Mouse (Mus musculus): ENCODE data around the gene Srpk2. TPM values are rescaled to one million over a fixed set of nuclear protein-coding genes. Genes with fewer than 3 reads are reported as not detected.

The Srpk2 gene
- polyA plus RNA-seq, 1 experiment from 2014 or later, result 59.3 TPM

DNA sequence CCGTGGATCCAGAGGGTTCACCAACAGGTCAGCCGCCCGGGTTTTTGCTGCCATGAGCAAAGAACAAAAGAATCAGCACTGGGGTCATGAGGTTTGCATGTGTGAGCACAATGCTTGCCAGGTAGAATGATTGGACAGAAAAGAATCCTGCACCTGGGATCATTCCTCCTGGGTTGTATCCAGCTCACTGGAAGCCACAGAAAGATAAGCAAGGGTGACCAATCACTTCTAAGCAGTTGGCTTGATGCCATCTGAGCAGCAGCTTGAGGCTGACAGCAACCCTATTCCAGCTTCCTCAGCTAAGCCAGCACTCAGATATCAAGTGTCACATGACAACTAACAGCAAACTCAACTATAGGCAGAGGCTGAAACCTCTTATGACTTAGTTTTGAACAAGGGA is 165.7 kb downstream of the Srpk2 start:
- ATAC-seq (ENCODE audit: insufficient read depth, low FRiP score, low TSS enrichment), result no peak
- 72% methylated on average over 3 of the region's 3 CpGs for WGBS
- H3K4me2 ChIP-seq (ENCODE audit: low read depth), result no peak overlapping the region
- H3K4me3 ChIP-seq (ENCODE audit: low read depth, low read length), result no peak overlapping the region
- peak; percentile 46 for DNase-seq (ENCODE audit: low spot score)
- no peak overlapping the region for H3K9ac ChIP-seq (ENCODE audit: low read length)
- no peaks in the 10 kb centered on the region for H3K4me1 ChIP-seq (ENCODE audit: control insufficient read depth, insufficient read depth, low read length)
- H3K36me3 ChIP-seq (ENCODE audit: control insufficient read depth, insufficient read depth, low read length), result peaks cover 4% of the 10 kb centered on the region
- no peaks in the 10 kb centered on the region for H3K9me3 ChIP-seq (ENCODE audit: control insufficient read depth, low read length)
- no peak overlapping the region for H3K27ac ChIP-seq (ENCODE audit: low read depth, low read length)
- no peaks in the 10 kb centered on the region for H3K27me3 ChIP-seq (ENCODE audit: control insufficient read depth, insufficient read depth, low read length)

GRCm38 (mm10) chr5:23517839-23518238 is 166.6 kb downstream of the Srpk2 start:
- Histone ChIP-seq H3K36me3 (ENCODE audit: control insufficient read depth, insufficient read depth, low read length) (peaks cover 4% of the 10 kb centered on the region), H3K4me2 (ENCODE audit: low read depth) (no peak overlapping the region)

DNA sequence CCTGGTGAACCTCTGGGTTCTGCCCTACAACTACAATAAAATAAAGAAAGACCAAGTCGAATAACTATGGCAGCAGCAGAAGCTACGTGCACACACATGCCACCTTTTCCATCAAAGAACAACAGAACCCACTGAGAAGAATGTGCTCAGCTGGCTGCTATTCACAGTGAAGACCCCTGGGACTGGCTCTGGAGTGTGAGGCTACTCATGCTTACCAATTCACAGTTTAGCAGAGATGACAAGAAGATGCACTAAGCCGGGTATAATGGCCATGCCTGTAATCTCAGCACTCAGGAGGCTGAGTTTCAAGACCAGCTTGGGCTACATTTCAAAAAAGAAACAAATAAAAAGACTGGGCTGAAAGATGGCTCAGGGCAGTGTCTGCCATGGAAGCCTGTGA is 167.5 kb downstream of the Srpk2 start:
- ATAC-seq (ENCODE audit: insufficient read depth, low FRiP score, low TSS enrichment), result 0 out of 2 replicates have a peak, but pooled peaks have one; percentile 48

More at GRCm38 (mm10) chr5:23517839-23518238, 166.6 kb downstream of the Srpk2 start:
- H3K9ac ChIP-seq (ENCODE audit: low read length), result no peak overlapping the region
- WGBS, result 79% methylated on average over 4 of the region's 4 CpGs
- no peak overlapping the region for H3K27ac ChIP-seq (ENCODE audit: low read depth, low read length)
- H3K9me3 ChIP-seq (ENCODE audit: control insufficient read depth, low read length), result no peaks in the 10 kb centered on the region
- no peak for ATAC-seq (ENCODE audit: insufficient read depth, low FRiP score, low TSS enrichment)
- H3K4me3 ChIP-seq (ENCODE audit: low read depth, low read length), result no peak overlapping the region
- H3K27me3 ChIP-seq (ENCODE audit: control insufficient read depth, insufficient read depth, low read length), result no peaks in the 10 kb centered on the region
- DNase-seq (ENCODE audit: low spot score), result no peak
- H3K4me1 ChIP-seq (ENCODE audit: control insufficient read depth, insufficient read depth, low read length), result no peaks in the 10 kb centered on the region

DNA sequence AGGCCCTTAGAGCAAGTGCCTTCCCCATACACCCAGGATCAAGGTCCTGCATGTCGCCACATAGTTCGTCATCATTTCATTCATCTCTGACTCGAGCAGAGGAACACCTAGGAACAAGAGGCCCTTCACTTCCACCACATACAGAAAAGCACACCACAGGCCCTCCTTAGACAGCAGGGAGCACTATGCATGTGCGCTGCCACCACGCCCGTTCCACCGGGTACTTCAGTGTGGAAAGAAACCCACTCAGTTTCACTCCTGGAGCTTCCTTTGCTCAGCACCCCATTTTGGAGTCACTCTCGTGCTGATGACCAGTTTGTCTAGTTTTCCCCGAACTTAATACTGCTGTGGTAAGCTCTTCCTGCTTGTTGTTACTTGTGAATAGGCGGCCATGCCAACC is 169.4 kb downstream of the Srpk2 start:
- no peak overlapping the region for H3K4me3 ChIP-seq (ENCODE audit: low read depth, low read length)
- H3K36me3 ChIP-seq (ENCODE audit: control insufficient read depth, insufficient read depth, low read length), result peaks cover 4% of the 10 kb centered on the region
- no peak for ATAC-seq (ENCODE audit: insufficient read depth, low FRiP score, low TSS enrichment)
- no peak overlapping the region for H3K4me2 ChIP-seq (ENCODE audit: low read depth)
- no peak for DNase-seq (ENCODE audit: low spot score)
- no peak overlapping the region for H3K27ac ChIP-seq (ENCODE audit: low read depth, low read length)
- H3K4me1 ChIP-seq (ENCODE audit: control insufficient read depth, insufficient read depth, low read length), result no peaks in the 10 kb centered on the region
- no peak overlapping the region for H3K9ac ChIP-seq (ENCODE audit: low read length)
- H3K9me3 ChIP-seq (ENCODE audit: control insufficient read depth, low read length), result no peaks in the 10 kb centered on the region
- 94% methylated on average over 10 of the region's 10 CpGs for WGBS
- no peaks in the 10 kb centered on the region for H3K27me3 ChIP-seq (ENCODE audit: control insufficient read depth, insufficient read depth, low read length)

More for the DNA sequence above, 167.5 kb downstream of the Srpk2 start:
- Histone ChIP-seq H3K27me3 (ENCODE audit: control insufficient read depth, insufficient read depth, low read length) (no peaks in the 10 kb centered on the region), H3K4me1 (ENCODE audit: control insufficient read depth, insufficient read depth, low read length) (no peaks in the 10 kb centered on the region), H3K9ac (ENCODE audit: low read length) (no peak overlapping the region), H3K9me3 (ENCODE audit: control insufficient read depth, low read length) (no peaks in the 10 kb centered on the region), H3K27ac (ENCODE audit: low read depth, low read length) (no peak overlapping the region), H3K4me3 (ENCODE audit: low read depth, low read length) (no peak overlapping the region), H3K4me2 (ENCODE audit: low read depth) (no peak overlapping the region), H3K36me3 (ENCODE audit: control insufficient read depth, insufficient read depth, low read length) (peaks cover 4% of the 10 kb centered on the region)
- DNase-seq (ENCODE audit: low spot score), result no peak
- WGBS, result 75% methylated on average over 3 of the region's 3 CpGs

DNA sequence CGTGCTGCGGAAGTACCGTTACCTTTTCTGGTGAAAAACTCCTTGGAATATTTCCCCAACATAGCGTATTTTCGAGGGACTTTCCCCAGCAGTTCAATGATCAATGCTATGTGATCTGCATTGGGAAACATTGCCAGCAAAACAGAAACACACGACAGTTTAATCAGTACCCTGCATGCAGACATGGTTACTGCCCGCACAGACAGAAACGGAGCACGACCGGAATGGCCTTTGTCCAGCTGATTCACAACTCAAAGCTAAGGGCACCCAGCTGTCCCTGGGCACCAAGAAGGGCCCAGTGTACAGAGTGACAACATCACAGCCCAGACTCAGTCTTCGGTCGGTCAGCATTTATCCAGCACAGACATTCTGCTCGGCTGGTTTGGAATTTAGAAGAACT is 170.9 kb downstream of the Srpk2 start:
- H3K27me3 ChIP-seq (ENCODE audit: control insufficient read depth, insufficient read depth, low read length), result no peaks in the 10 kb centered on the region
- H3K4me1 ChIP-seq (ENCODE audit: control insufficient read depth, insufficient read depth, low read length), result no peaks in the 10 kb centered on the region
- H3K4me2 ChIP-seq (ENCODE audit: low read depth), result no peak overlapping the region
- H3K9me3 ChIP-seq (ENCODE audit: control insufficient read depth, low read length), result no peaks in the 10 kb centered on the region
- H3K36me3 ChIP-seq (ENCODE audit: control insufficient read depth, insufficient read depth, low read length), result peaks cover 4% of the 10 kb centered on the region
- no peak overlapping the region for H3K9ac ChIP-seq (ENCODE audit: low read length)
- ATAC-seq (ENCODE audit: insufficient read depth, low FRiP score, low TSS enrichment) (no peak), DNase-seq (ENCODE audit: low spot score) (no peak)
- WGBS, result 96% methylated on average over 13 of the region's 13 CpGs
- no peak overlapping the region for H3K4me3 ChIP-seq (ENCODE audit: low read depth, low read length)
- H3K27ac ChIP-seq (ENCODE audit: low read depth, low read length), result no peak overlapping the region

- no peaks in the 10 kb centered on the region; the same call in none of the 2 replicates for H3K36me3 ChIP-seq (ENCODE audit: control insufficient read depth, insufficient read depth, low read length)
- H3K27ac ChIP-seq (ENCODE audit: low read depth, low read length), result no peak overlapping the region
- no peak for DNase-seq (ENCODE audit: low spot score)
Observed at GRCm38 (mm10) chr5:23512556-23512955, 171.9 kb downstream of the Srpk2 start.

DNA sequence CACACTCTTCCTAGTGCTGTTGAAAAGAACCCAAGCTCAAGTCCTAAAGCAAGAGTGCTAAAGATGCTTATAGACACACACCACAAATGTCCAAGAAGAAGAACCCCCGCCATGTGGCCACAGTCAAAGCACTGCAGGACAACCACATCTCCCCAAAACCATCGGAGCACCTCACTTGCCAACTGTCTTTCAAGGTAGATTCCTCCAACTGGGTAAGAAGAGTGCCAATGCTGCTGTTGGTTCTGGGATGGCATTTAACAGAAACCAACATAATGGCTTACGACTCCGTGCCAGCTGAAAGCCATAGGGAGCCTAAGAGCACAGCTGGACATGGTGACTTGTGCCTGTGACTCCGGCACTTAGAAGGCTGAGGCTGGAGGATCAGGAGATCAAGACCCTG is 173.0 kb downstream of the Srpk2 start:
- ATAC-seq (ENCODE audit: insufficient read depth, low FRiP score, low TSS enrichment) (no peak), DNase-seq (ENCODE audit: low spot score) (no peak)
- H3K4me3 ChIP-seq (ENCODE audit: low read depth, low read length), result no peak overlapping the region
- H3K36me3 ChIP-seq (ENCODE audit: control insufficient read depth, insufficient read depth, low read length), result no peaks in the 10 kb centered on the region; the same call in none of the 2 replicates
- H3K27me3 ChIP-seq (ENCODE audit: control insufficient read depth, insufficient read depth, low read length), result no peaks in the 10 kb centered on the region
- H3K4me2 ChIP-seq (ENCODE audit: low read depth), result no peak overlapping the region
- no peak overlapping the region for H3K9ac ChIP-seq (ENCODE audit: low read length)
- H3K9me3 ChIP-seq (ENCODE audit: control insufficient read depth, low read length), result no peaks in the 10 kb centered on the region
- no peak overlapping the region for H3K27ac ChIP-seq (ENCODE audit: low read depth, low read length)
- H3K4me1 ChIP-seq (ENCODE audit: control insufficient read depth, insufficient read depth, low read length), result no peaks in the 10 kb centered on the region
- 93% methylated on average over 5 of the region's 5 CpGs for WGBS

More at GRCm38 (mm10) chr5:23512556-23512955, 171.9 kb downstream of the Srpk2 start:
- no peak for ATAC-seq (ENCODE audit: insufficient read depth, low FRiP score, low TSS enrichment)
- 92% methylated on average over 7 of the region's 7 CpGs for WGBS
- H3K27me3 ChIP-seq (ENCODE audit: control insufficient read depth, insufficient read depth, low read length), result no peaks in the 10 kb centered on the region
- no peak overlapping the region for H3K4me2 ChIP-seq (ENCODE audit: low read depth)
- H3K4me3 ChIP-seq (ENCODE audit: low read depth, low read length), result no peak overlapping the region
- no peaks in the 10 kb centered on the region for H3K4me1 ChIP-seq (ENCODE audit: control insufficient read depth, insufficient read depth, low read length)
- H3K9me3 ChIP-seq (ENCODE audit: control insufficient read depth, low read length), result no peaks in the 10 kb centered on the region
- no peak overlapping the region for H3K9ac ChIP-seq (ENCODE audit: low read length)

- DNase-seq (ENCODE audit: low spot score) (no peak), ATAC-seq (ENCODE audit: insufficient read depth, low FRiP score, low TSS enrichment) (0 out of 2 replicates have a peak, but pooled peaks have one; percentile 37)
- Histone ChIP-seq H3K4me2 (ENCODE audit: low read depth) (no peak overlapping the region), H3K4me3 (ENCODE audit: low read depth, low read length) (no peak overlapping the region), H3K27me3 (ENCODE audit: control insufficient read depth, insufficient read depth, low read length) (no peaks in the 10 kb centered on the region), H3K9ac (ENCODE audit: low read length) (no peak overlapping the region), H3K9me3 (ENCODE audit: control insufficient read depth, low read length) (no peaks in the 10 kb centered on the region), H3K27ac (ENCODE audit: low read depth, low read length) (no peak overlapping the region), H3K4me1 (ENCODE audit: control insufficient read depth, insufficient read depth, low read length) (no peaks in the 10 kb centered on the region), H3K36me3 (ENCODE audit: control insufficient read depth, insufficient read depth, low read length) (no peaks in the 10 kb centered on the region; the same call in 1 of the 2 replicates)
- 76% methylated on average over 6 of the region's 6 CpGs for WGBS
Observed at GRCm38 (mm10) chr5:23508630-23509029, 175.8 kb downstream of the Srpk2 start.

DNA sequence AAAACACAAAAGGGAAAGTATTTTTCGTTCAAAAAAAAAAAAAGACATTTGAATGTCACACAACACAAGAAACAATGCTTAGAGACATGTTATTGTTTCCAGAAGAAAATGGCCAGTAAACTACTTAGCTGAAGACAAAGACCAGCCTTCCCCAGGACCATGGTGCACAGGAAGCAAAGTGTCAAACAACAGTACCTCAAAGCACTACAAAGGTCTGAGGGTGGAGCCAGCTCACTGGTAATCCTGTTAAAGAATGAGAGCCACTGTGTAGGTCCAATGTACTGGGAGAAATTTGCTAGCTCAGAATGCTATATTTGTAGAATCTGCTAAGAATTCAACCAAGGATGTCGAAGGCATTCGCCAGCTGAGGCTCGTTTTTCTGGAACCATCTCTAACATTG is 177.2 kb downstream of the Srpk2 start:
- Histone ChIP-seq H3K9ac (ENCODE audit: low read length) (no peak overlapping the region), H3K36me3 (ENCODE audit: control insufficient read depth, insufficient read depth, low read length) (peaks cover 6% of the 10 kb centered on the region), H3K4me3 (ENCODE audit: low read depth, low read length) (no peak overlapping the region), H3K27me3 (ENCODE audit: control insufficient read depth, insufficient read depth, low read length) (no peaks in the 10 kb centered on the region), H3K4me1 (ENCODE audit: control insufficient read depth, insufficient read depth, low read length) (no peaks in the 10 kb centered on the region), H3K27ac (ENCODE audit: low read depth, low read length) (no peak overlapping the region), H3K4me2 (ENCODE audit: low read depth) (no peak overlapping the region), H3K9me3 (ENCODE audit: control insufficient read depth, low read length) (no peaks in the 10 kb centered on the region)
- ATAC-seq (ENCODE audit: insufficient read depth, low FRiP score, low TSS enrichment) (no peak), DNase-seq (ENCODE audit: low spot score) (no peak)
- whole genome bisulfite sequencing, result 86% methylated on average over 4 of the region's 4 CpGs

Measured in neural tube, embryonic 11.5 days (tissue).